Mouse (Mus musculus) MEL (cell line): ENCODE measurements around the gene Dlg2. TPM values are rescaled to one million over a fixed set of nuclear protein-coding genes. Genes with fewer than 3 reads are reported as not detected.

Experiments used
- DNase-seq: peaks from one replicate; pipeline ENCODE4 v3.0.0; 2011; ENCODE audit warnings: low read depth, low spot score
- H3K27ac ChIP-seq: 2 replicates; pipeline ENCODE4 v1.5.1; 2012; ENCODE audit warnings: low read depth, mild to moderate bottlenecking, control low read depth, low read length, moderate library complexity; ENCODE audit not compliant: control insufficient read depth
- H3K27me3 ChIP-seq, 2 experiments: fragments of 150-350 bp in 1 of 2; sonication (generic) in 1 of 2; 2 replicates each; pipeline ENCODE4 v1.6.1; 2012; ENCODE audit warnings: low read length in 2 of 2, mild to moderate bottlenecking in 2 of 2, improper control_type of control experiment in 1 of 2, moderate library complexity in 1 of 2; ENCODE audit not compliant: insufficient read depth in 2 of 2, control insufficient read depth in 1 of 2
- H3K36me3 ChIP-seq, 2 experiments: 2 replicates each; pipeline ENCODE4 v1.6.1; 2012 to 2014; ENCODE audit warnings: low read length in 2 of 2, improper control_type of control experiment in 1 of 2, inconsistent platforms in 1 of 2, mild to moderate bottlenecking in 1 of 2; ENCODE audit not compliant: insufficient read depth in 2 of 2, control insufficient read depth in 1 of 2
- H3K4me1 ChIP-seq, 2 experiments: fragments of 150-350 bp in 1 of 2; sonication (generic) in 1 of 2; 2 replicates each; pipeline ENCODE4 v1.6.1; 2012; ENCODE audit warnings: low read length in 2 of 2, improper control_type of control experiment in 1 of 2, mild to moderate bottlenecking in 1 of 2; ENCODE audit not compliant: insufficient read depth in 2 of 2, control insufficient read depth in 1 of 2
- H3K4me3 ChIP-seq, 2 experiments: fragments of 150-350 bp in 1 of 2; sonication (generic) in 1 of 2; 2 replicates each; pipeline ENCODE4 v1.5.1; 2012; ENCODE audit warnings: low read depth in 2 of 2, low read length in 2 of 2, mild to moderate bottlenecking in 2 of 2, moderate library complexity in 2 of 2, control low read depth in 1 of 2, improper control_type of control experiment in 1 of 2; ENCODE audit not compliant: control insufficient read depth in 1 of 2, insufficient read depth in 1 of 2
- H3K79me2 ChIP-seq: 2 replicates; pipeline ENCODE4 v1.6.1; 2012; ENCODE audit warnings: mild to moderate bottlenecking, low read length, moderate library complexity; ENCODE audit not compliant: control insufficient read depth, poor library complexity, insufficient read depth
- H3K9ac ChIP-seq: 2 replicates; pipeline ENCODE4 v1.6.1; 2012; ENCODE audit warnings: low read depth, mild to moderate bottlenecking, control low read depth, low read length, moderate library complexity; ENCODE audit not compliant: control insufficient read depth, poor library complexity, severe bottlenecking
- H3K9me3 ChIP-seq: fragments of 150-350 bp; sonication (generic); replicated peaks from 2 replicates; pipeline ENCODE4 v1.6.1; 2012; ENCODE audit warnings: mild to moderate bottlenecking, low read length, improper control_type of control experiment, moderate library complexity; ENCODE audit not compliant: insufficient read depth
- E2F4 ChIP-seq: IDR thresholded peaks from 2 replicates; pipeline ENCODE4 v1.6.1; 2011; ENCODE audit warnings: low read depth, low read length, improper control_type of control experiment, borderline replicate concordance
- ELF1 ChIP-seq: IDR thresholded peaks from 2 replicates; pipeline ENCODE4 v1.6.1; 2014; ENCODE audit warnings: low read depth, mild to moderate bottlenecking, inconsistent platforms, low read length, improper control_type of control experiment, moderate library complexity
- GABPA ChIP-seq: IDR thresholded peaks from 2 replicates; pipeline ENCODE4 v1.6.1; 2012; ENCODE audit warnings: low read depth, mild to moderate bottlenecking, inconsistent platforms, low read length, improper control_type of control experiment, moderate library complexity
- GATA1 ChIP-seq: IDR thresholded peaks from 2 replicates; pipeline ENCODE4 v1.6.1; 2011; ENCODE audit warnings: low read depth, low read length, improper control_type of control experiment
- JUND ChIP-seq: IDR thresholded peaks from 2 replicates; pipeline ENCODE4 v1.6.1; 2011; ENCODE audit warnings: low read depth, mild to moderate bottlenecking, improper control_type of control experiment, low read length
- MAFK ChIP-seq: IDR thresholded peaks from 2 replicates; pipeline ENCODE4 v1.6.1; 2011; ENCODE audit warnings: low read depth, mild to moderate bottlenecking, low read length, improper control_type of control experiment, borderline replicate concordance
- MAX ChIP-seq: IDR thresholded peaks from 2 replicates; pipeline ENCODE4 v1.6.1; 2011; ENCODE audit warnings: low read length, improper control_type of control experiment
- MEF2A ChIP-seq: IDR thresholded peaks from 2 replicates; pipeline ENCODE4 v1.6.1; 2014; ENCODE audit warnings: low read depth, mild to moderate bottlenecking, inconsistent platforms, low read length, improper control_type of control experiment; ENCODE audit not compliant: poor library complexity, insufficient replicate concordance, severe bottlenecking; ENCODE audit errors: extremely low read depth
- NELFE ChIP-seq: IDR thresholded peaks from 2 replicates; pipeline ENCODE4 v1.6.1; 2011; ENCODE audit warnings: low read depth, low read length, improper control_type of control experiment
- RAD21 ChIP-seq: IDR thresholded peaks from 2 replicates; pipeline ENCODE4 v1.6.1; 2011; ENCODE audit warnings: mild to moderate bottlenecking, low read depth, low read length, improper control_type of control experiment
- RCOR1 ChIP-seq: IDR thresholded peaks from 2 replicates; pipeline ENCODE4 v1.6.1; 2012; ENCODE audit warnings: low read depth, mild to moderate bottlenecking, inconsistent platforms, low read length, improper control_type of control experiment
- TAL1 ChIP-seq: IDR thresholded peaks from 2 replicates; pipeline ENCODE4 v1.6.1; 2012; ENCODE audit warnings: mild to moderate bottlenecking, inconsistent platforms, low read length, moderate library complexity, mixed read lengths
- TCF12 ChIP-seq: IDR thresholded peaks from 2 replicates; pipeline ENCODE4 v1.6.1; 2014; ENCODE audit warnings: low read depth, mild to moderate bottlenecking, inconsistent platforms, low read length, improper control_type of control experiment, moderate library complexity
- USF1 ChIP-seq: IDR thresholded peaks from 2 replicates; pipeline ENCODE4 v1.6.1; 2014; ENCODE audit warnings: low read depth, mild to moderate bottlenecking, inconsistent platforms, low read length, improper control_type of control experiment, moderate library complexity
- USF2 ChIP-seq, 2 experiments: IDR thresholded peaks; 2 replicates each; pipeline ENCODE4 v1.6.1; 2011 to 2012; ENCODE audit warnings: improper control_type of control experiment in 2 of 2, low read length in 2 of 2, borderline replicate concordance in 1 of 2, inconsistent platforms in 1 of 2, low read depth in 1 of 2, mild to moderate bottlenecking in 1 of 2; ENCODE audit not compliant: insufficient read depth in 1 of 2
- ZKSCAN1 ChIP-seq: IDR thresholded peaks from 2 replicates; pipeline ENCODE4 v1.6.1; 2012; ENCODE audit warnings: low read depth, mild to moderate bottlenecking, inconsistent platforms, low read length, improper control_type of control experiment, moderate library complexity
- ZNF384 ChIP-seq: IDR thresholded peaks from 2 replicates; pipeline ENCODE4 v1.6.1; 2012; ENCODE audit warnings: low read depth, mild to moderate bottlenecking, inconsistent platforms, low read length, improper control_type of control experiment
- polyA plus RNA-seq, 2 experiments: library from polyadenylated mRNA; stranded (reverse) in 1 of 2; unstranded in 1 of 2; fragments of >175 nt in 1 of 2; fragments of >200 nt in 1 of 2; gene quantifications; 2 replicates each; pipeline versions ENCODE4 v1.2.1 to v1.2.4; 2012; ENCODE audit warnings: low replicate concordance in 2 of 2, low read depth in 1 of 2; ENCODE audit not compliant: insufficient read length in 2 of 2, insufficient read depth in 1 of 2, missing spikeins in 1 of 2
- total RNA-seq: library from RNA; depleted of rRNA; stranded (reverse); fragments of 300-350 nt; gene quantifications from 2 replicates; pipeline ENCODE4 v1.2.3, GENCODE M21; 2012

Gene Dlg2
- total and polyA plus RNA-seq, 3 experiments, result 0.04 TPM; not detected in 2

DNA sequence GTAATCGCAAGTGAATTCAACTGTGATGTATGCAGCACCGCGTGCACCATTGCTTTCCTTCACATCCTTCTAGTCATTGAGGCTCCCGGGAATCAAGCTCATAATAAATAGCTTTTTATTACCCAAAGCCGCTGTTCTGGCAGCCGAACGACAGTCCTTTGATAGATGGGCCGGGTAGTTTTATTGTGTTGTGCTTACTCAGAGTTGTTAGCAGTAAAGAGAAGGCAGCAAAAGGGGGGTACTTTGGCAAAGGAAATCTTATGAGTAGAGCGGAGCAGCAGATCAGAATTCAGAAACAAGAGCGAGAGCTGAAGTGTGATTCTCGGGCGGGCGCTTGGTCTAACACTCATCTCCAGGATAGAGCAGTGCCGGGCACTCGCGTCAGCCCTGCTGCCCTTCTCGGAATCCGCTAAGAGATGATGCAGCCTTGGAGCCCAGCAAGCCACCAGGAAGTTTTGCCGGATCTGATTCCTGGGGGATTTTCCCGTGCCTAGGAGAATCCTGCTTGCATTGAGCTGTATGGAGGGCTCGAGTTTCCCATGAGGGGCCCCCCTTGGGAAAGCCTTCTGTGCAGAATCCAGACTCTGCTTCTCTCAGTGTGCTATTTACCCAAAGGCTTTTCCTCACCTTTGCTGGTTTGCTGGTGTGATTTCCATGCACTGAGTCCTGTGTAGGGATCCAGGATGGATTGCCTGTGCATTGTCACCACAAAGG, 410.7 kb downstream of the Dlg2 start:
- Histone ChIP-seq H3K4me1 (no peaks in the 10 kb centered on the region), H3K27me3 (no peaks in the 10 kb centered on the region), H3K4me3 (no peak overlapping the region), H3K9me3 (no peaks in the 10 kb centered on the region), H3K27ac (no peak overlapping the region), H3K79me2 (no peaks in the 10 kb centered on the region), H3K9ac (no peak overlapping the region), H3K36me3 (no peaks in the 10 kb centered on the region)
- TF ChIP-seq RAD21 (no peak), JUND (no peak)
- no peak for DNase-seq

DNA sequence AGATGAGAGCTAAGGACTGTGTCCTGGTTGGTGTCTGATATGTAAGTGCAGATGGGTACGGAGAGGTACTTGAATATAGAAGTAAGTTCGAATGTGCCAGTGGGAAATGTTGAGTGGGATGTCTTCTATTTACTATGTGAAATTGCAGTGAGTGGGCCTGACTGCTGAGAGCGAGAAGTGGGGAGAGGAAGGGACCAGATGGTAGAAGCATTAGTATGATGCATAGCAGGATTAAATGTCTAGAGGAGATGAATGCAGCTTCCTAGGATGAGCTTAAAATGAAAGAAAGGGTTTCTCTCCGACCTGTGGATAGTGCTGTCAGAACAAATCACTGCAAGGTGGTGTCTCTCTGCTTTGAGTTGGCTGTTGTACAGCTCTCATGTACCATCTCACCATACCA, 451.0 kb downstream of the Dlg2 start:
- H3K36me3 ChIP-seq, result no peaks in the 10 kb centered on the region
- H3K9ac ChIP-seq, result no peak overlapping the region
- no peaks in the 10 kb centered on the region for H3K4me1 ChIP-seq
- H3K27me3 ChIP-seq, result no peaks in the 10 kb centered on the region
- no peak overlapping the region for H3K27ac ChIP-seq
- no peak overlapping the region for H3K4me3 ChIP-seq
- TF ChIP-seq ZNF384, result no peak
- no peak for TF ChIP-seq ELF1
- no peak for TF ChIP-seq RAD21
- TF ChIP-seq TAL1, result no peak
- no peak for TF ChIP-seq JUND
- TF ChIP-seq NELFE, result no peak
- no peak for TF ChIP-seq MEF2A
- TF ChIP-seq GATA1, result no peak
- TF ChIP-seq MAFK, result no peak
- TF ChIP-seq ZKSCAN1, result no peak
- no peak for TF ChIP-seq GABPA
- TF ChIP-seq RCOR1, result no peak
- no peak for TF ChIP-seq USF2 (IDR thresholded peaks at IDR 0.05; ENCODE audit: borderline replicate concordance in 1 of 2, insufficient read depth in 1 of 2, low read depth in 1 of 2, low read length in 2 of 2)
- TF ChIP-seq MAX, result no peak
- TF ChIP-seq E2F4, result no peak
- TF ChIP-seq USF1, result no peak
- TF ChIP-seq TCF12, result no peak
- TF ChIP-seq, all 39 proteins: peak for 0
- no peaks in the 10 kb centered on the region for H3K79me2 ChIP-seq
- H3K9me3 ChIP-seq, result no peaks in the 10 kb centered on the region
- no peak for DNase-seq
